Comparison of ENCODE assay signal across 20 mouse cellular contexts in genomic region chr5:97880115-97880514, GRCm38 (mm10).
"Had no signal": no experiment of that assay in that cellular context is flagged by ENCODE, and none has a peak within 500 bp of the region (broad histone marks: within the 10 kb centered on the region; RNA-seq: fewer than 3 reads in every experiment).

No protein-coding gene starts in this region.

- H3K27ac ChIP-seq: limb, embryonic 13.5 days; liver, embryonic 12.5 days; liver, embryonic 15.5 days; lung, embryonic 15.5 days; midbrain, embryonic 13.5 days; neural tube, embryonic 12.5 days; neural tube, embryonic 15.5 days; stomach, embryonic 15.5 days had no signal

- ATAC-seq: liver, embryonic 12.5 days; midbrain, embryonic 13.5 days had no signal

- H3K27me3 ChIP-seq: limb, embryonic 13.5 days; liver, embryonic 12.5 days; liver, embryonic 15.5 days; lung, embryonic 15.5 days; midbrain, embryonic 13.5 days; neural tube, embryonic 12.5 days; neural tube, embryonic 15.5 days; stomach, embryonic 15.5 days had no signal

- DNase-seq: kidney, adult 18-20 months; kidney, adult 9 months; kidney, postnatal 14 days; kidney, postnatal 4 days; left cerebral cortex, postnatal 4 days; liver; lung, adult 18-20 months; lung, postnatal 10 days; lung, postnatal 36 days; right cerebral cortex, postnatal 25 days; spleen, adult 18-20 months; thymus, postnatal 25 days had no signal

- H3K9me3 ChIP-seq: limb, embryonic 13.5 days; liver, embryonic 12.5 days; liver, embryonic 15.5 days; lung, embryonic 15.5 days; midbrain, embryonic 13.5 days; neural tube, embryonic 12.5 days; neural tube, embryonic 15.5 days; stomach, embryonic 15.5 days had no signal

- H3K36me3 ChIP-seq: midbrain, embryonic 13.5 days; neural tube, embryonic 15.5 days had no signal

- H3K4me1 ChIP-seq: limb, embryonic 13.5 days; liver, embryonic 12.5 days; liver, embryonic 15.5 days; lung, embryonic 15.5 days; midbrain, embryonic 13.5 days; neural tube, embryonic 12.5 days; neural tube, embryonic 15.5 days; stomach, embryonic 15.5 days had no signal

- H3K4me3 ChIP-seq: limb, embryonic 13.5 days; liver, embryonic 12.5 days; liver, embryonic 15.5 days; lung, embryonic 15.5 days; midbrain, embryonic 13.5 days; neural tube, embryonic 12.5 days; neural tube, embryonic 15.5 days; stomach, embryonic 15.5 days had no signal
